Mouse (Mus musculus) adrenal gland, adult 2 months (tissue): ENCODE data around the gene Morn1. TPM values are rescaled to one million over a fixed set of nuclear protein-coding genes. Genes with fewer than 3 reads are reported as not detected.

Source experiments
- DNase-seq: peaks from one replicate; pipeline ENCODE4 v3.0.0; 2021
- long read RNA-seq: library from polyadenylated mRNA; stranded (forward); transcript quantifications from one replicate; pipeline ENCODE4 v2.0.0, GENCODE M21; 2021
- polyA plus RNA-seq: library from polyadenylated mRNA; depleted of rRNA; stranded (reverse); fragments of >200 nt; gene quantifications from 2 replicates; pipeline ENCODE4 v1.2.3, GENCODE M21; 2012; rRNA removed
- total RNA-seq, 2 experiments: library from RNA; stranded (reverse); gene quantifications; 2 replicates each; pipeline ENCODE4 v1.2.3; 2021

Morn1 gene
- total RNA-seq (1 to 10 TPM; 5.5 to 5.9 TPM), polyA plus RNA-seq (14.2 and 18.8 TPM in 2 replicates)
- long read RNA-seq, transcript Morn1-201 (14 exons, 1,659 nt): major isoform, 5 of 7 reads
- long read RNA-seq, partial matches to known transcripts: 1 of 7 reads
- long read RNA-seq, other reads (novel, unspliced or antisense): 1 of 7 reads

DNA sequence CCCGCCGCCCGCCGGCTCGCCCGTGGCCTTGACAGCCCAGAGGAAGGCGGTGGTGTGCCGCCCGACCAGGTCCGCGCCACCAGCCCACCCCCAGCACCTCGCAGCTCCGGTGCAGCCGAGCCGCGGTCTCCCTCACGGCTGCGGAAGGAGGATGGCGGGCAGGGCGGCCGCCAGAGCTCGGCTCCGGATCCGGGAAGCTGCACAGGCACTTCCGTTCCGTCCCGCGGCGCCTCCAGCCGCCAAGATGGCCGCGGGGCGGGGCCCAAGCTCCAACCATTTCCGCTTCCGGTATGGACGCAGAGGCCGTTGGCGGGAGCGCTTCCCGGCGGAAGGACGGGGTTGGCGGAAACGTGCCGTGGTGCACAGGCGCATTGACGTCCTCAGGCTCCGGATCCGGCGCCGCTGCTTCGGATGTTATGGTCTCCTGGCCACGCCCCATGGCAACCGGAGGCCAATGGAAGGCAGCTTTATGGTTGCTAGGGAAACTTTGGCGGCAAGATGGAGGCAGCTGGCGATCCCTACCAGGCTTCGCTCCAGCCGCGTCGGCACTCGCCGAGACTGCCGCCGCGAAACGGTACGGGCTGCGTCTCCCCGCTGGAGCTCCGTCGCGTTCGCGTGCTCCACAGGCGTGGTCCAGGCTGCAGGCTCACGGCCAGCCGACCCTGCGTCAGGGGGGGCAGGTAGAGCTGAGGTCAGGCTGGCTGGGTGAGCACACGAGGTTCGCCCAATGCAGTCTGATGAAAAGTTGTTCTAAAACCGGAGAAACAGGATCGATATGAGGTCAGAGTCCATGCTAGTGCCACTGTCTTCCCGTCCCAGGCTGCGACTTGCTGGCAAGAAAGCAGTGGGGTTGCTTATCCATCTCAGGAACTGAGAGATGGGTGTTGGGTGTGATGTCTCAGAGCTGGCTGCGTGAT is at the start of gene Morn1, which contains the start of gene Rer1:
Gene Morn1 (plus strand): TSS at position 470 of the 917 bp plus-strand sequence.
Gene Rer1 (minus strand): TSS at position 275 of the 917 bp plus-strand sequence.
- peak; percentile 100 for DNase-seq

DNA sequence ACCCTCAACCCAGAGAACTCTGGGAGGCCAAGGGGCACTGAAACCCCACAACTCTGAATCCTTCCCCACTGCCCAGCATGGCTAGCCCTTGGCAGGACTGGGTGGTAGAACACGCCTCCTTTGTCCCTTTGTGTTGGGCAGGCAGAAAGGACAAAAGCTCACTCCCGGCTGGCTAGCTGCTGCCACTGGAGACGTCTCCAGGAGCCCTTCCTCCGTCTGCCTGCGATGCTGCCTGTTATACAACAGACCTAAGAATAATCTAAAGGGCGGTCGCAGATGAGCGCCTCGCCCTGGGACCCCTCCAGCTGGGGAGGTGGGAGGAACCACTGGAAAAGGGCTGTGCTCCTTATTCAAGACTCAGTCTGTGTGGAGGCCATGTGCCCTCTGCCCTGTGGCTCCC is 46.2 kb upstream of the Morn1 start:
- no peak for DNase-seq

DNA sequence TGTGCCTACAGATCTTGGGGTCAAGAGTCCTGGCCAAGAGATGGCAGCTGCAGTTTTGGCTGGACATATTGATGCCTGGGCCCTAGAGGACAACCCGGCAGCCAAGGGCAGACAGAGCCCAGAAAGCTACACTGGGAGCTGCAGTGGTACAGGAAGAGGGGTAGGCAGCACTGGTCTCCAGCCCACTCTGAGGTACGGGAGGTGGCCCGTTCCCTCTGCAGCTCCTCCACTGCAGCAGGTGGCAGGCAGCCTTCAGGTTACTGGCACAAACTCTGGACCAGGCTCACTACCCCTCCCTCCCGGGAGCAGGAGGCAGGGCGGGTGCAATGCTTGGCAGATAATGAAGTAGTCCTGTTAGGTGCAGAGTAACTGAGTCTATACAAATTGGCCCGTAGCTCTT is 45.7 kb upstream of the Morn1 start:
- no peak for DNase-seq

DNA sequence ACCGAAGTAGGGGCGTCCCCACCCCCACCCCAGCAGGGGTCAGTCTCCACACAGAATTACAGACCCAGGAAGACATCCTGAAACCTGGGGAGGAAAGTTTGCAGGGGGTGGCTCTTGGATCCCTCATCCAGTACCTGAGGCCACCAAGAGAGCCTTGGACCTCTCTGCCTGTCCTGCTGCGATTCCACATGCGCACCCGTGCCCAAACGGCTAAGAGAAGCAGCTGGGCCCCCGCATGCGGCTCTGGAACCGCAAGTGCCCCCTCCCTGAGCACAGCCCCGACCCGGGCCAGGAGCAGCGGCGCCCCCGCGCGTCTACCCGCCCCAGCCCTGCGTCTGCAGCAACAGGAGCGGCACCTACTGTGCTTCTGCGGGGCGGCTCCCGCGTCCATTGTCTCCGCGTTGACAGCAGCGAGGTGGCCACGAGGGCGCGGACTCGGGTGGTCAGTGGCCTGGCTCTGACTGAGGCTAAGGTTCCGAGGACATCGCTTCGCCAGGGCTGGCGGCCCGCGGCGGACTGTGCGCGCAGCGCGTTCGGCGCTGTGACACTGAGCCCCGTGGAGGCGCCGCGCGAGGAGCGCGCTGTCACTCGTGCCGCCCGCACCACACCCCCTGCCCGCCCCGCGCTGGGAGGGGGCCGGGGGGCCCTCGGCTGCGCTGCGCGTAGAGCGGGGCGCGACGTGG is 43.6 kb upstream of the Morn1 start:
- no peak for DNase-seq

DNA sequence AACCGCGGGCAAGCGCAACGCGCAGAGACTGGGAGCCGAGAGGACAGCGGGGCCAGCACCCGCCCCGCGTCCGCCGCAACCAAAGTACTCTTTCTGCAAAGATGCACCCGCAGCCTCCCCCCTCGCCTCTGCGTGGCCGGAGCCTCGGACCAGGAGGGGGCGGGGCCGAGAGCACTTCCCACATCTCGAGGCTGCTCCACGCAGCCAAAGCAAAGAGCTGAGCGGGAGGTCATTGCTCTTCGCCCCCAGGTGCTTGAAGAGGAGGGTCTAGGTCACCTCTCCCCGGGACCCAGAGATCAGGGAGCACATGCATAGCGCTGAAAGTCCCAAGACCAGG is 43.1 kb upstream of the Morn1 start:
- DNase-seq: no peak

DNA sequence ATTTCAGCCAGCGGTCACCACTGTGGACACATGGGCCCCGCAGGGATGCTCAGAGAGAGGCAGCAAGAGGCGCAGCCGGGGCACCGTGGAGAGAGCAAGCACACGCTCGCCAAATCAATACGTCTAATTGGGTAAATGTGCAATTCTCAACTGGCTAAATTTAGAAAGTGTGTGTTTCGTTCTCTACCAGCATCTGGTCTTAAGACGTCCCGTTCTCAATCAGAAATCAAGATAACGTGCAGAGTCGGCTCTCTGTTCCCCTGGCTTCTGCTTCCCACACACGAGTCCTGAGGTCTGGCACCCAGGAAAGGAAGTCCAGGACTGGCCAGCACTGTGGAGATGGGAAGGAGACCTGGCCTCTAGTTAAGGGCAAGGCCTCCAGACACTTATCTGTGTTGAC is 39.7 kb upstream of the Morn1 start:
- DNase-seq: no peak

DNA sequence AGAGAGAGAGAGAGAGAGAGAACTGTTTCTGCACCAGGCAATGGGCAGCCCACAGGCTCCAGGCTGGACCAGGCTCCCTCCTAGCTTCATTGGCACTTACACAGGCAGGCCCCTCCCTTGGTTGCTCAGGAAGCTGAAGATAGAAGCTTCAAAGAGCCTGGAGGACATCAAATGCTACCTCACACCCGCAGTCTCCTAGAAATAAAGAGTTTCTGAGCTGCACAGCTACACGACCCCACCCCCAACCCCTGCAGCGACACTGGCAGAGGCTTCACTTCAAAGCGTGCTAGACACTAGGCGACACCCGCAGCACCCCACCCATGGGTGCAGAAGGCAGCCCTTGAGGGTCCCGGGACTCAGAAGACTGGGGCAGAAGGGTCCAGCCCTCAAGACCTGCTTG is 36.3 kb upstream of the Morn1 start:
- DNase-seq: no peak

DNA sequence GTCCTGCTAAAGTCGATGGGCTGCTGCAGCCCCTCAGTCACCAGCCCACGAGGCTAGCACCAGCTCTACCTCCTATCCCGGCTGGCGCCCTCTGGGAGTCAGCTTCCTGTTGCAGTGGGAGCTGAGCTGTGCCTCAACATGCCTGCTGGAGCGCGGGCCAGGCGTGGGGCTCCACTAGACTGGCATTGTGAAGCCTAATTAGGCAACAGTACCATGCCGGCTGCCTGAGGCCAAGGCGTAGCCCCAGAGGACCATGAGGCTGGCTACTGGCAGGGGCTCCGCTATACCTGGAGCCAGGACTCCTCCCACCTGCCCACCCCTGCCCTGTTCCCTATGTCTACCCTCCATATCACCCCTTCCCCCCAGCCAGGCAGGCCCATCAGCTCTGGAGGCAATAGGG is 29.7 kb upstream of the Morn1 start, which contains the start of gene Plch2:
Gene Plch2 (minus strand): TSS at position 61 of the 400 bp plus-strand sequence.
- DNase-seq: no peak

DNA sequence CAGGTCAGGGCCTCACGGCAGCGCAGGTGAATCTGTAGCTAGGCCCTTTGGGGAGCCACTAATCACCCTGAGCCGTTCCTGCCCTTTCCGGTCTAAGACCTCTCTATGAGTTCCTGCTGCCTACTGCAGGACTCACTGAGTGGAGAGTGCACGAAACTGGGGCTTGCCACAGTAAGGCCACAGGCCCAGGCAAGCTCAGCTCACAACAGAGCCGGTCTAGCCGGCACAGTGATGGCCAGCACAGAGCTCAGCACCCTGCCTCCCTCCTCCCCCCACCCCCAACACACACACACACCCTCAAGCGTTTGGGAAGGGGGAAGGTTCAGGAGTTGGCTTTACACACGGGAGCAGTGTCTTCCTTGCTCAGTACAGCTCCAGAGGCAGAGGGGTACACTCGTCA is 28.1 kb upstream of the Morn1 start:
- no peak for DNase-seq

DNA sequence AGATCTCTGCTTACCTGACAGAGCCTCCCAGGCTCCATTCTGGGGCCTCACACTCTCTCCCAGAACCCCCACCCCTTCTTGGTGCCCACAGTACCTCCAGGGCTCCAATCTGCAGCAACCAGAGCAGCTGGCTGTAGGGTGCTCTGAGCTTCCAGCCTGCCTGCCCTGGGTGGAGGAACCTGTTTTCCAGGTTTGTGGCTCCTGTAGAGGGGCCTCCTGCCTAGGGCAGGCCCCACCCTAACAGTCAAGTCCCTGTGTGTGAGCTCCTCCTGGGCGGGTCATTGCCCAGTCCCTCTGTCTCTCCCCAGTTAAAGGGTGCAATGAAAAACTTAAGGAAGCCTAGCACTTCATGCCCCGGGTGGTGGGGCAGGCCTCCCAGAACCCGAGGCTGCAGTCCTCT is 22.5 kb upstream of the Morn1 start:
- no peak for DNase-seq

DNA sequence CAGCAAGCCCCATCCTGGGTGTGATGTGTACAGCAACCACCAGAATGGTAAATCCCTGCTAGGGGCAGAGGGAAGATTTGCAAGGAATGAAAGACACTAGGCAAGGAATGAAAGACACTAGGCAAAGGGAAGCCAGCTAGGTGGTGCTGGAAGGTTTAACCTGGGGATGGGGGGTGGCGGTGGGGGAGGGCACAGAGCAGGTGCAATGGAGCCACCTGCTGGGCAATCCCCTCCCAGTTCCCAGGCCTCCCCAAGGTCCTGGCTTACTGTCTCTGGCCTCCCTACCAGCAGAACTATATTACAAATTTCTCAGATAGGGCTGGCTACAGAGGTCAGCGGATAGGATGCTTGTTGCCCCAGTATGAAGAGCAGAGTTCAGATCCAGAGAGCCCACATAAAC is 21.9 kb upstream of the Morn1 start:
- no peak for DNase-seq

DNA sequence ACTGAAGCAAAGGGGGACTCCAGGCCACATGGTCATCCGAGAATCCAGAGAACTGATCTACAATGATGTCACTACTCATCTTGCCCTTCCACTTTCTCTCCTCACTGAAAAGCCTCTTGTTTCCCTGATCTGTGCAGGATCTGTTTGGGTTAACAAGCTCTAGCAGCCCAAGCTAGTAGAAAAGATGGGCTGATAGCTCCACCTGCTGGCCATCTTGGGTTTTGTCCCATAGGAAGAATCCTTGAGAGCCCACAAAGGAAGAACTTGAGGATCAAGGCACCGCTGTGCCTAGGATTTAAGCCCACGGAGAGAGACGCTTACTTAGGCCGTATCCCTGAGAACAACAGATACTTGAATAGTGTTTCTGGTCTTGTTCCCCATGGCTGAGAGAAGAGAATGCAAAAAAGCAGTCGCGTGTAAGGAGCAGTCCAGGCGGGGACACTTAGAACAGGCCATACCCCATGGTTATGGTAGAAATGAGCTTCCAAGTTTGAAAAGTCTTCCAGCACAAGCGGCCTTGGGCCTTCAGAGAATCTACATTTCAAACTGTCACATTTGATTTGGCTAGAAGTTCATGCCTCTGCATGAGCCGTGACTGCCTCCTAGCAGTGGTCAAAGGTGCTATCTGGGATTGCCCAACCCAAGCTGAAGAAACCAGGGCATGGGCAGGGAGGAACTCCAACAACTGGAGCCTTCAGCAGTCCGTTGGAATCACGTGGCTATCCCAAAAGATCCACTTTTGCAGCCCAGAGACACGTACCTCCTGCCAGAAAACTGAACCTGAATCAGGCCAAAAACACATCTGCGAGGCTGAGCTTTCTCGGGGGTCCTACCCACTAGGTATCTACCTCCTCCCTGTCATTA is 20.2 kb upstream of the Morn1 start:
- DNase-seq: peak; percentile 87

DNA sequence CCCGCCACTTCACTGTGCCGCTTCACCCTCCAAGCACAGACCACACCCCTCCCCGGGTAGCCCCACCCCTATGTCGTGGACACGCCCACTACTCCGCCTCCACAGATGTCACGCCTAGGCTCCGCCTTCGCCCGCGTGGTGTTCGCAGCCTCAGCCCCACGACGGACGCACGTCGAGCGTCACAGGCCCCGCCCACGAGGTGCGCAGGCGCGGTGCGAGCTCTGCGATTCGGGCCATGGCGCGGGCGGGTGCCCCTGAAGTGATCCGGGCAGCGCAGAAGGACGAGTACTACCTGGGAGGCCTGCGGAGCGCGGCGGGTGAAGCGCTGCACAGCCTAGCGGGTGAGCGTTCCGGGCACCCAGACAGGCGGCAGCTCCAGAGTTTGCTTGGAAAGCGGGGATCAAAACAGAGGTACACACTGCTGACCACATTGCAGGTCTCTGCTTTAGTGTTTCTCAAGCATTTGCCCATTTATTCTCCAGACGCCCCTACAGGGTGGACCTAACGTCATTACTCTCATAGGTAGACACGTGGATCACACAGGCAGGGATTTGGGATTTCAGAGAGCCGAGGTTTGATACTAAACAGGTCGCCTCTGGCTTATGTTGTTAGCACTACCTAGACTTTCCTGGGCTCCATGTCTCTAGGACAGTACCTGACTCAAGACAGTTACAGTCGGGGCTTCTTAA is 19.4 kb upstream of the Morn1 start, which contains the start of gene Pex10:
Gene Pex10 (plus strand): TSS at position 183 of the 689 bp plus-strand sequence.
- peak; percentile 99 for DNase-seq

DNA sequence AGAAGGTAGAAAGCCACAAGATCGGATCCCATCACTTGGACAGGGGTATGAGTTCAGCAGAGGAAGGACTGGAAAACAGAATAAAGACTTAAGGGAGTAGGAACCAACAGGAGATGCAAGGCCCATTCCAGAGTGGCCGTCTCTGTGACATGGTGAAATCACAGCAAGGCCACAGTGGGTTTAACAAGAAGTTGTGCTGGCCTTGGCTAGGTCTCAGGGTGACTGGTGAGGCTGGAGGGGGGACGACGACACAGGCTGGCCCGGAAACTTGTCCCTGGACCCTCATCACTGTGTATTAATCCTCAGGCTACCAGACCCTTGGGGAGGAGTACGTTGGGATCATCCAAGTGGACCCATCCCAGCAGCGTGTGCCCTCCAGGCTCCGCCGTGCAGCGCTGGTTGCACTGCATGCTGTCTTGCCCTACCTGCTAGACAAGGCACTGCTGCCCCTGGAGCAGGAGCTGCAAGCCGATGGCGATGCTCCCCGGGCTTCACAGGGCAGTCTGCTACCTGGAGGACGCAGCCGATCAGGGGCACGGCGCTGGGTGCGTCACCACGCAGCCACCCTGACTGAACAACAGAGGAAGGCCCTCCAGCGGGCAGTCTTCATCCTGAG is 17.9 kb upstream of the Morn1 start:
- peak; percentile 28 for DNase-seq

DNA sequence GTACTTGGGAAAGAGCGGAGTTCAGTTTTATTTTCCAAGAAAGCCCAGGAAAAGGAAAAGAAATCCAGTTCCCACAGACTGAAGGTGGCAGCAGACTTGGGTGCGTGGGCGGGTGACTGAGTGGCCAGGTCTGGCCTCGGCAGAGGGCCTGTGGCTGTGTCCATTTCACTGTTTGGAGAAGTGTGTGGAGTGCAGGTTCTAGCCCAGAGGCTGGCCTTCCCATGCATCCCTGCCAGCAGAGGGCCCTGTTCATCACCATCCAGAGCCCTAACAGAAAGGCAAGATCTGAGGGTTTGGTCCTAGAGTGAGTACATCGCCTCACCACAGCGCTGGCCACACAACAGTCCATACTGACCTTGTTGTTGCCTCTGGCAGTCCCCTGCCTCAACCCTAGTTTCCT is 17.2 kb upstream of the Morn1 start:
- DNase-seq: peak; percentile 35

DNA sequence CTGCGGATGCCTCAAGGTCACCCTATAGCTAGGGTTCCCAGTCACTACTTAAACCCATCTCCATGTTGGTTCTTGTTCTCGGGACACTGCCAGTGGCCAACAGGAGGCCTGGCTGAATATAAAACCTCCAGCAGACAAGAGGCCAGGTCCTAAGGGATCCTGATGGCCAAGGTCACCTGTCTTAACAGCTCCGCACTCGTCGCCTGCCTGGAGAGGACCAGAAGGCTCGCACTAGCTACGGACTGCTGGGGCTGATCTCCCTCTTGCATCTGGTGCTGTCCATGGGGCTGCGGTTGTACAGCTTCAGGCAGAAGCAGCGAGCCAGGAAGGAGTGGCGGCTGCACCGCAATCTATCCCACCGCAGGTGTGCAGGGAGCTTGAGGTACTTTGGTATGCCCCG is 16.2 kb upstream of the Morn1 start:
- DNase-seq: no peak

DNA sequence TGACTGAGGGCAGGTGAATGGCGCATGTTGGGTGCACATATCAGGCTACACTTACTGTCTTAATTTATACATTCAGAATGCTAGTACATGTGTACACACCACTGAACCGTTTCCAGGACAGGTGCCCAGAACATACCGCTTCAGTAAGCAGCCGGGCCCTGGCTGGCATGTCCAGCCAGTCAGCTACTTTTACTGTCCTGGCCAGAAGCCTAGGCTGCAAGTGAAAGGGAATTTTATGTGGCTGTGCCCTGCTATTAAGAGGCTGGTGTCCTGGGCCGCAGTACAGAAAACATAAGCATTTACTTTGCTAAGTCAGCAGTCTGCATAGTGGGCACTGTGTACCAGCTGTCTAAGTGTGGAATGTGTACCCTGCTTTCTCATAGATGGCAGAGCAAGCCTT is 15.5 kb upstream of the Morn1 start:
- no peak for DNase-seq

DNA sequence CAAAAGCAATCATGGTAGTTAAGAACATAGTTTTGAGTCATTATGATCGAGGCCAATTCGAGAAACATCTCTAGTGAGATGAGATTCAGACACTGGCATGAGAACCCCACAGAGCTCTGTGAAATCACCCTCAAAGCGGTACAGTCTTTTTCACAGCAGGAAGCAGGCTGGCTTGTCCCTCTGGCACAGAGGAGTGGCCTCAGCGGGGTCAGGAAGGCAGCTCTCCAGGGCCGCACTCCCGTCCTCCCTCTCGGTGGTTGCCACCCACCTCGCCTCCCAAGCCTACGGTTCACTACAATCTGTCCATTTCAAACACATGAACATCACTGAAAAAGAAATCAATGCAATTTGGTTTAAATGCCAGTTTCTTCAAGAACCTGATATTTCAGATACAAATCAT is 12.0 kb upstream of the Morn1 start:
- DNase-seq: no peak

DNA sequence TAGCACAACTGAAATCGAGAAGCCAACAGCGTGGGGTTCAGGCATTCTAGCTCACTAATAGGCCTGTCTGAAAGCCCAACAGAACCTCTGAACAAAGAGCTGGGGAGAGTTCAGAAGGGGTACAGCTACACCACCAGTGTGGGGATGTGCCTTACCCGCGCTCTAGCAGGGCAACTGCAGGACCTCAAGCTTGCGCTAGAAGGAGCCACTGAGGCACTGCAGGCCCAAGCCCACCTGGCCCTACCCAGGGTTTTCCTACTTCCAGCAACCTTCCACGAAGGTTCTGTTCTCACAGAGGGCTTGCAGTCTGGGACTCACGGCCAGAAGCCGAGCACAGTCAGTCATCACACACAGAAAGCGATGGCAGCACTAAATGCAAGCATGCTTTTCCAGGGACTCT is 11.2 kb upstream of the Morn1 start:
- DNase-seq: no peak

DNA sequence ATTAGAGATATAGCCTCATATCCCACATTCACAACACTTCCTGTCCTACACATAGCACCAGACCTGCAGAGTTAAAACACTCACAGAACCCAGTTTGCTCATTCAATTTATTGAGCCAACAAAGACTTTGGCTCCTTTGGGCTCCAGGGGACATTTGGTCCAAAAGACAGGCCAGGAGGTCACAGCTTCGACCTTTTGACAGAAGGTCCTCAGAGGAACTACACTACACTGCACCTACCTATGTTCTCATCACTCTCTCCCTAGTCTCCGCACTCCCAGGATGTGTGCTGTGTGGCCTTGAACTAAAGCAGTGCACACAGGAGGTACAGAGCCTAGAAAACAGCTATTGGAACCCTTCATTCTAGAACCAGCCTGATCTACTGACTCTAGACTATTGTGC is 10.6 kb upstream of the Morn1 start:
- no peak for DNase-seq

DNA sequence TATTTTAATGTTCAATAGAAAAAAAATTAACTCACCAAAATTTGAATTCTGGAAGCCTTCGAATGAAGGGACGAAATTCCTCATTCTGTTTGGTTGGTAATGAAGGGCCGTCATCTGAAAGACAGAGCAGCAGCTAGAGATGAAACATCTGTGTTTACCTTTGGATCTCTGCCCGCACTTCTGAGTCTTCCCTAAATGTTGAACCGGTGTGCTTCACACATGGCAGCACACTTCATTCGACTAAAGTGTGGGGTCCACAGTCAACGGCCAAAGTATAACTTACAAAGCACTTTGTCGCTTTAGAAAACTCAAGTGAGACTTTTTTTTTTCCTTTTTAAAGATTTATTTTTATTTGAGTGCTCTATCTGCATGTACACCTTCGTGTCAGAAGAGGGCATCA is 9.7 kb upstream of the Morn1 start:
- no peak for DNase-seq
